Mouse (Mus musculus): Measurements from ENCODE around the gene Rpl10.

Rpl10 gene

GRCm38 (mm10) chrX:74281732-74282394, 11.3 kb downstream of the Rpl10 start, which contains the start of the genes Taz and Dnase1l1:
Gene Taz (plus strand): TSS chrX:74281912.
Gene Dnase1l1 (minus strand): TSS chrX:74282337.
- peak; percentile 63 for DNase-seq

- DNase-seq: peak; percentile 78
Measured at GRCm38 (mm10) chrX:74282395-74283091, 11.9 kb downstream of the Rpl10 start.

- DNase-seq: no peak
Measured at GRCm38 (mm10) chrX:74283092-74283437, 12.5 kb downstream of the Rpl10 start.

- DNase-seq: no peak
Measured at GRCm38 (mm10) chrX:74293431-74293830, 22.8 kb downstream of the Rpl10 start.

- DNase-seq: peak; percentile 91
Measured at GRCm38 (mm10) chrX:74296538-74297448, 26.2 kb downstream of the Rpl10 start, which contains the start of gene Atp6ap1. Gene Atp6ap1 (plus strand): TSS chrX:74297097.

- DNase-seq: no peak
Measured at GRCm38 (mm10) chrX:74298348-74298747, 27.7 kb downstream of the Rpl10 start.

GRCm38 (mm10) chrX:74299721-74300120, 29.1 kb downstream of the Rpl10 start:
- DNase-seq: no peak

GRCm38 (mm10) chrX:74304867-74305700, 34.5 kb downstream of the Rpl10 start, which contains the start of gene Gdi1:
Gene Gdi1 (plus strand): TSS chrX:74304998.
- peak; percentile 71 for DNase-seq

- DNase-seq: peak; percentile 83
Measured at GRCm38 (mm10) chrX:74312540-74313464, 42.2 kb downstream of the Rpl10 start, which contains the start of gene Fam50a. Gene Fam50a (plus strand): TSS chrX:74313033.

Data from cerebellum, adult 11 months (tissue).